Mouse (Mus musculus) inflammation-experienced regulatory T-cells (primary cell): ENCODE data around the gene Usp12. TPM values are rescaled to one million over a fixed set of nuclear protein-coding genes. Genes with fewer than 3 reads are reported as not detected.

Experiments used
- polyA plus RNA-seq, 2 experiments: library from polyadenylated mRNA; unstranded; fragments of 100-300 nt; shearing (Covaris generic); gene quantifications; one replicate each; pipeline ENCODE4 v1.2.1; 2017

Usp12 gene
- polyA plus RNA-seq: 10 to 100 TPM; 21.0 to 29.0 TPM

DNA sequence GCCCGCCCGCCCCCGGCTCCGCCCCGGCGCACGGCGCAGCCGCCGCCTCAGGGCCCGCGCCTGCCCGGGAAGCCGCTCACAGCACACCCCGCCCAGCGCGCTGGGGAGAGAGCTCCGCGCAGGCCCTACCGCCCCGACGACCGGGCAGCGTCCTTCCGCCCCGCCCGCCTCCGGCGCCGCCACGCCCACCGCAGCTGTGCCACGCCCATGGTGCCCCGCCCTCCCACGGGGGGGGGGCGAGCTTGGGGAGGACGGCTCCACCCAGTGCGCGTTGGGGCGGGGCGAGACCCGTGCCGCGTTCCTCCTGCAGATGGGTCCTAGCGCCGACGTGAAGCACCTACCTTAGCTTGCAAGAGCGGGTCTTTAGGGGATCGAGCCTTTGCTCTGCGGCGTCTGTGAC is at the start of gene Usp12:
Gene Usp12, minus strand, starts transcription at position 154 of the 400 bp plus-strand sequence.

DNA sequence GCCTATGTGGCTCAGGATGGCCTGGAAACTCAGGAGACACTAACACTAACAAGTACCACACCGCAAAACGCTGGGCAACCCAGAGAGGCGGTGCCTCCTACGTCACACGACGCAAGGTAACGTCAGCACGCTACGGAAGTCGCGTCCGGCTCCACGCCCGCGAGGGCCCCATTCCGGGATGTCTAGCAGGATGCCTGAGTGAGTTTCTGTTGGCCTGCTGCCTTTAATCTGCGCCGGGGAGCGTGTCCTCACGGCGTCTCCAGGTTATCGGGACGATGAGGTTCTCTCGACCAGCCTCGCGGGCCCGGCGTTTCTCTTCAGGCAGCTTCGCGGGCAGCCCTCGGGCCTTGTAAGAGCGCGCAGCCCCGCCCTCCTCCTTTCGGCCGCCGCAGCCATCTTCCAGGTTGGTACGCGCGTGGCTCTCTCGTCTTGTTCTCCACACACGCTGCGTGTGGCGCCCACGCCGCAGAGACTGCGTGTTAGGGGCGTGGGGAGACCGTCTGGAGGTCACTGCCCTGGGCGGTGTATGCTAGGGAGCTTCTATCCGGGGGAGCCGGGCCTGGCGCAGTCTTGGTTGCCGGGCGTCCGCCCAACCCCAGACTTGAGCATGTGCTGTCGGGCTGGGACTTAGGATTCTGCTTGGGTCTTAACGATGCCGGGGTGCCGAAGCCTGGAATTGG is 38.1 kb upstream of the Usp12 start, which contains the start of gene Rpl21:
Gene Rpl21, plus strand, starts transcription at position 122 of the 680 bp plus-strand sequence.

Other genes with a start within 250 kb of the Usp12 start
- not detected for gene Gm3415, start 238.9 kb downstream of the Usp12 start, polyA plus RNA-seq
- gene Gpr12, start 209.8 kb downstream of the Usp12 start, polyA plus RNA-seq: under 1 TPM in 1 of 2 experiments, not detected in 1; 0.17 TPM
- gene Rpl21, start 37.9 kb upstream of the Usp12 start, polyA plus RNA-seq: 100 to 1,000 TPM; 276 to 304 TPM
- 1 to 10 TPM; 3.2 to 6.0 TPM for gene Rasl11a, start 50.1 kb upstream of the Usp12 start, polyA plus RNA-seq
- gene Gtf3a, start 153.7 kb upstream of the Usp12 start, polyA plus RNA-seq: 100 to 1,000 TPM; 111 to 119 TPM
- 10 to 100 TPM; 30.2 to 40.2 TPM for gene Mtif3, start 168.8 kb upstream of the Usp12 start, polyA plus RNA-seq